Mouse (Mus musculus) heart, postnatal 0 days (tissue): ENCODE measurements around the gene Fam83d.

ENCODE experiments used
- CTCF ChIP-seq: IDR thresholded peaks from 2 replicates; pipeline ENCODE4 v1.5.1; 2016; ENCODE audit warnings: antibody characterized with exemption, control low read depth, low read depth
- EP300 ChIP-seq: IDR thresholded peaks from 2 replicates; pipeline ENCODE4 v1.6.1; 2016; ENCODE audit warnings: antibody characterized with exemption, low read depth

- TF ChIP-seq CTCF: no peak
- no peak for TF ChIP-seq EP300
Observed at GRCm38 (mm10) chr2:158723806-158724205, 44.1 kb upstream of the Fam83d start.
